Mouse (Mus musculus): ENCODE measurements around the gene Minos1.

Minos1 gene

GRCm38 (mm10) chr4:139130701-139131549 lies at the start of gene Minos1:
Gene Minos1, minus strand, starts transcription at chr4:139131113.
- peak; percentile 99 for DNase-seq

GRCm38 (mm10) chr4:139179731-139180625 lies 49.1 kb upstream of the Minos1 start:
- DNase-seq = no peak

GRCm38 (mm10) chr4:139179218-139179617 lies 48.3 kb upstream of the Minos1 start:
- no peak for DNase-seq

GRCm38 (mm10) chr4:139178377-139178776 lies 47.5 kb upstream of the Minos1 start:
- no peak for DNase-seq

- no peak for DNase-seq
Observed at GRCm38 (mm10) chr4:139177921-139178320, 47.0 kb upstream of the Minos1 start.

- peak; percentile 56 for DNase-seq
Observed at GRCm38 (mm10) chr4:139176023-139176422, 45.1 kb upstream of the Minos1 start.

- peak; percentile 89 for DNase-seq
Observed at GRCm38 (mm10) chr4:139175061-139175971, 44.4 kb upstream of the Minos1 start.

- no peak for DNase-seq
Observed at GRCm38 (mm10) chr4:139169748-139170279, 38.9 kb upstream of the Minos1 start.

GRCm38 (mm10) chr4:139168985-139169747 lies 38.3 kb upstream of the Minos1 start:
- DNase-seq = peak; percentile 39

GRCm38 (mm10) chr4:139167107-139167506 lies 36.2 kb upstream of the Minos1 start:
- no peak for DNase-seq

GRCm38 (mm10) chr4:139166244-139166643 lies 35.3 kb upstream of the Minos1 start:
- DNase-seq = no peak

- DNase-seq = no peak
Observed at GRCm38 (mm10) chr4:139165259-139165658, 34.3 kb upstream of the Minos1 start.

GRCm38 (mm10) chr4:139164082-139164481 lies 33.2 kb upstream of the Minos1 start:
- DNase-seq = no peak

- DNase-seq = no peak
Observed at GRCm38 (mm10) chr4:139161076-139161475, 30.2 kb upstream of the Minos1 start.

- DNase-seq = no peak
Observed at GRCm38 (mm10) chr4:139158350-139158749, 27.4 kb upstream of the Minos1 start.

- no peak for DNase-seq
Observed at GRCm38 (mm10) chr4:139156538-139156937, 25.6 kb upstream of the Minos1 start.

- DNase-seq = no peak
Observed at GRCm38 (mm10) chr4:139154576-139155307, 23.8 kb upstream of the Minos1 start.

GRCm38 (mm10) chr4:139151370-139151769 lies 20.5 kb upstream of the Minos1 start:
- DNase-seq = no peak

GRCm38 (mm10) chr4:139146760-139147159 lies 15.8 kb upstream of the Minos1 start:
- DNase-seq = no peak

- no peak for DNase-seq
Observed at GRCm38 (mm10) chr4:139145156-139145555, 14.2 kb upstream of the Minos1 start.

- no peak for DNase-seq
Observed at GRCm38 (mm10) chr4:139144577-139144976, 13.7 kb upstream of the Minos1 start.

Data from kidney, adult 9 months (tissue).